Mouse (Mus musculus) olfactory bulb, adult 2 months (tissue): ENCODE results near the gene Chit1. TPM values are rescaled to one million over a fixed set of nuclear protein-coding genes. Genes with fewer than 3 reads are reported as not detected.

Source experiments
- H3K27ac ChIP-seq: fragments of 200-500 bp; 2 replicates; pipeline ENCODE4 v1.5.1; 2012; ENCODE audit warnings: low read depth, low read length; ENCODE audit not compliant: insufficient read depth
- H3K4me1 ChIP-seq: fragments of 200-500 bp; 2 replicates; pipeline ENCODE4 v1.6.1; 2012; ENCODE audit warnings: low read length; ENCODE audit not compliant: control insufficient read depth, insufficient read depth
- H3K4me3 ChIP-seq: fragments of 200-500 bp; 2 replicates; pipeline ENCODE4 v1.5.1; 2012; ENCODE audit warnings: mild to moderate bottlenecking, low read depth, low read length, moderate library complexity; ENCODE audit not compliant: insufficient read depth
- CTCF ChIP-seq: fragments of 200-500 bp; IDR thresholded peaks from 2 replicates; pipeline ENCODE4 v1.5.1; 2012; ENCODE audit warnings: low read depth, mild to moderate bottlenecking, low read length, moderate library complexity; ENCODE audit not compliant: insufficient read depth
- POLR2A ChIP-seq: fragments of 200-500 bp; IDR thresholded peaks from 2 replicates; pipeline ENCODE4 v1.6.1; 2012; ENCODE audit warnings: mild to moderate bottlenecking, low read depth, low read length, moderate library complexity; ENCODE audit not compliant: insufficient read depth
- WGBS: fragments of 180-500 bp; shearing (Covaris S2); methylation state at CpG from one replicate; pipeline ENCODE4 v1.1.7; 2018; 5-methylcytosine and 5-hydroxymethylcytosine counted together
- polyA plus RNA-seq: library from polyadenylated mRNA; stranded (reverse); fragments of >200 nt; gene quantifications from 2 replicates; pipeline ENCODE4 v1.2.4, GENCODE M21; 2012; ENCODE audit warnings: low replicate concordance; ENCODE audit not compliant: missing spikeins, insufficient read depth, insufficient read length

Gene Chit1
- polyA plus RNA-seq, 1 experiment = not detected

- peaks cover 4% of the 10 kb centered on the region; the same call in 1 of the 2 replicates for H3K4me1 ChIP-seq
- TF ChIP-seq CTCF = no peak
- TF ChIP-seq POLR2A = no peak
- H3K4me3 ChIP-seq = no peak overlapping the region
- 89% methylated on average over 6 of the region's 6 CpGs for WGBS
- no peak overlapping the region for H3K27ac ChIP-seq
These were observed 51.6 kb downstream of the Chit1 start for GRCm38 (mm10) chr1:134162510-134163225.

- TF ChIP-seq POLR2A (no peak), CTCF (no peak)
- WGBS = 94% methylated on average over 7 of the region's 7 CpGs
- Histone ChIP-seq H3K27ac (no peak overlapping the region), H3K4me1 (peaks cover 9% of the 10 kb centered on the region; the same call in 1 of the 2 replicates), H3K4me3 (no peak overlapping the region)
These were observed 52.4 kb downstream of the Chit1 start for GRCm38 (mm10) chr1:134163476-134163875.

GRCm38 (mm10) chr1:134164454-134164853, 53.4 kb downstream of the Chit1 start:
- no peak overlapping the region for H3K27ac ChIP-seq
- 72% methylated on average over 4 of the region's 4 CpGs for WGBS
- no peak overlapping the region for H3K4me3 ChIP-seq
- peaks cover 9% of the 10 kb centered on the region; the same call in 1 of the 2 replicates for H3K4me1 ChIP-seq
- TF ChIP-seq CTCF = no peak
- no peak for TF ChIP-seq POLR2A

DNA sequence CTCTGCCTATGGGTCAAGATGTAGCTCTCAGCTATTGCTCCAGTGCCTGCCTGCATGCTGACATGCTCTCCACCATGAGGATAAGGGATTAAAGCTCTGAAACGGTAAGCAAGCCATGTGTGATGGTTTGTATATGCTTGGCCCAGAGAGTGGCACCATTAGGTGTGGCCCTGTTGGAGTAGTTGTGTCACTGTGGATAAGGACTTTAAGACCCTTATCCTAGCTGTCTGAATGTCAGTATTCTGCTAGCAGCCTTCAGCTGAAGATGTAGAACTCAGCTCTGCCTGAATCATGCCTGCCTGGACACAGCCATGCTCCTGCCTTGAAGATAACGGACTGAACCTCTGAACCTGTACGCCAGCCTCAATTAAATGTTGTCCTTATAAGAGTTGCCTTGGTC, 55.5 kb downstream of the Chit1 start:
- Histone ChIP-seq H3K27ac (no peak overlapping the region), H3K4me3 (no peak overlapping the region), H3K4me1 (peaks cover 9% of the 10 kb centered on the region; the same call in 1 of the 2 replicates)
- TF ChIP-seq CTCF = no peak
- TF ChIP-seq POLR2A = no peak
- WGBS = 93% methylated on average over 3 of the region's 3 CpGs

- Histone ChIP-seq H3K4me1 (peaks cover 9% of the 10 kb centered on the region; the same call in 1 of the 2 replicates), H3K4me3 (no peak overlapping the region), H3K27ac (no peak overlapping the region)
- 38% methylated on average over 14 of the region's 14 CpGs for WGBS
- TF ChIP-seq POLR2A (no peak), CTCF (no peak)
These were observed 56.6 kb downstream of the Chit1 start for GRCm38 (mm10) chr1:134167416-134168305.

GRCm38 (mm10) chr1:134168567-134168966, 57.5 kb downstream of the Chit1 start:
- WGBS = 96% methylated on average over 3 of the region's 3 CpGs
- H3K4me3 ChIP-seq = no peak overlapping the region
- no peak for TF ChIP-seq CTCF
- no peak for TF ChIP-seq POLR2A
- no peak overlapping the region for H3K27ac ChIP-seq
- peaks cover 9% of the 10 kb centered on the region; the same call in 1 of the 2 replicates for H3K4me1 ChIP-seq

DNA sequence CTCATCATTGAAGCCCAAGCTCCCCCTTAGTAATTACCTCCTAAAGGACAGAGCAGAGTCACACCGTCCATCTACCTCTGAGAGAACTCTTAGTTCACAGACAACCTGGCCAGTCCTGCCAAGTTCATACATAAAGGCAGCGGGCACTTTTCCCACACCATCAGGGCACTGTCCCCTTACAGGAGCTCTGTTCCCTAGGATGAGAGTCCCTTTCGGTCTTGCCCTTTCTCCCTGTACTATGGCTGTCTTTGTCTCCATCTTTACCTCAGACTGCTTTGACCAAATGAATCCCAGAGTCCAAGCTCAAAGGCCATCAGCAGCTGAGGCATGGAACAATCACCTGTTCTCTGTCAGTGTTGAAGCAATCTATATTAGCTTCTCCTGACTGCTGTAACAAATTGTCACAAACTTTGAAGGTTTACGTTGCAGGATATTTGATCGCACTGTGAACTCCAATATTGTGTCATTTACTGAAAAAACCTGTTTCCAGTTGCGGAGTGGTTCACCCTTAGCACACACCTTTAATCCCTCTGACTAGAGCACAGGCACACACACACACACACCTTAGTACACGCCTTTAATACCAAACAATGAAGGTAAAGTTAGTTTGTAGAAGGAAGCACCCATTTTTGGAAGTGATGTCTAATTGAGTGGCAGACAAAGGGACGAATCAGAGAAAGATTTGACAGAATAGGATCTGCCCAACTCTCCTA, 58.1 kb downstream of the Chit1 start:
- Histone ChIP-seq H3K27ac (no peak overlapping the region), H3K4me1 (peaks cover 9% of the 10 kb centered on the region; the same call in 1 of the 2 replicates), H3K4me3 (no peak overlapping the region)
- 96% methylated on average over 8 of the region's 8 CpGs for WGBS
- TF ChIP-seq POLR2A (no peak), CTCF (no peak)

- H3K4me1 ChIP-seq = peaks cover 2% of the 10 kb centered on the region; the same call in 1 of the 2 replicates
- no peak overlapping the region for H3K27ac ChIP-seq
- H3K4me3 ChIP-seq = no peak overlapping the region
- TF ChIP-seq POLR2A = no peak
- TF ChIP-seq CTCF = no peak
- 74% methylated on average over 7 of the region's 7 CpGs for WGBS
These were observed 62.0 kb downstream of the Chit1 start for GRCm38 (mm10) chr1:134173081-134173480.

DNA sequence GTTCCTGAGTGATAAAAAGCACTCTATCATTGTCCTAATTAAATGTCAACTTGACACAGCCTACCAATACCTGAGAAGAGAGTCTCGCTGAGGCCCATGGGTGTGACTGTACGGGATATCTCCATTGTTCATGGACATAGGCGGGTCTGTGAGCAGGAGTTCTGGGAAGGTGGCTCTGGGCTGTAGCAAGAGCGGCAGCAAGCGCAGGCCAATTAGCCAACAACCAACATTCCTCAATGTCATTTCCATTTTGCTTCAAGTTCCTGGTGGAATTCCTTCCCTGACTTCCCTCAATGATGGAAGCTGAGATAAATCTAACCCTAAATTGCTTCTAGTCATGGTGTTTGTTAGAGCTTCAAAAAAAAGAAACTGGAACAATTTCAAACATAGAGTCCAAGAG, 66.9 kb downstream of the Chit1 start:
- peaks cover 6% of the 10 kb centered on the region for H3K4me1 ChIP-seq
- H3K4me3 ChIP-seq = no peak overlapping the region
- WGBS = 96% methylated on average over 5 of the region's 5 CpGs
- TF ChIP-seq CTCF = no peak
- no peak for TF ChIP-seq POLR2A
- H3K27ac ChIP-seq = no peak overlapping the region
